Mouse (Mus musculus): Measurements from ENCODE around the gene Naa16. TPM values are rescaled to one million over a fixed set of nuclear protein-coding genes. Genes with fewer than 3 reads are reported as not detected.
A peak's percentile ranks its signal among the peaks of the same experiment; 100 is the strongest.

Gene Naa16
- total RNA-seq, 2 experiments from 2014 or later = 12.1 to 14.2 TPM

GRCm38 (mm10) chr14:79335613-79336012 lies 55.0 kb downstream of the Naa16 start:
- no peak for ATAC-seq (replicated peaks; ENCODE audit: low FRiP score, poor library complexity, severe bottlenecking)

DNA sequence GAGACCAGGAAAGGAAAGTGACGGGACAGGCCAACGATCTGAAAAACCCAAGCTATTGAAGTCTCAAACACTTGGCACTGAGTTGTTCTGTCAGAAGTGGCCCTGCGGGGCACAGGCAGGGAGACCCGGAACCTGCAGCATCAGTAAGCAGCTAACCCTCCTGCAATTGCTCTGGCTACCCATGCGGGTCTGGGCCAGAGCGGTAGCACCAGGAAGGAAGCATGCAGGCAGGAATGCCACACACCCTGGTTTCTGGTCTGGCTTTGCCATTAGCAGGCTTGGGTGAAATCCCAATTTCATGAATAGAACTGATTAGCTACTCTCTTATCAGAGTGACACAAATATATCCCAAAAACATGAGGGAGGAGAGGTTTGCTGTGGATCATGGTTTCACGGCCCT lies 58.6 kb downstream of the Naa16 start:
- ATAC-seq (replicated peaks; ENCODE audit: low FRiP score, poor library complexity, severe bottlenecking) = no peak

DNA sequence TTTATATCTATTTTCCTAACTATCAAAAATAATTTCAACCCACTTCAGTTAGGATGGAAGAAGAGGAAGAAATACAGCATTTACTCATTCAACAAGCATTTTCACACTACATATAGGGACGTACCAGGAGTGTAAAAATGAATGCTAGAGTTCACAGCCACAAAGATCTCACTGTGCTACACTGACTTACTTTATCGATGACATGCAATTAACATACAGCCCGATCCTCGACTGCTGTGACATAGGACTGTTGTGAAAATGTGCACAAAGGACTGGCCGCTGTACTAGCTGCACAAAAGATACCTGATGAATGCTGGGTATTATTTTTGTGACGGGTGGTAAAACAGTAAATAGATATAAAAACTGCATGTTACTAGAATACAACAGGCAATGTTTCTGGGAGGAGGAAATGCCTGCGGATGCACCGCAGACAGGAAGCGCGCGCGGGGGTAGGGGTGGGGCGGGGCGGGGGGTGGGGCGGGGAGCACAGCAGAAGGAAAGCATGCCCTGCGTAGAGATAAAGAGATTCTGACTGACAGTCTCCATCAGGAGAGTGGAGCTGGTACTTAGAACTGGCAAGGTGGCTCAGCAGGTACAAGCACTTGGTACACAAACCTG lies 59.5 kb downstream of the Naa16 start:
- ATAC-seq (replicated peaks; ENCODE audit: low FRiP score, poor library complexity, severe bottlenecking) = peak; percentile 85

DNA sequence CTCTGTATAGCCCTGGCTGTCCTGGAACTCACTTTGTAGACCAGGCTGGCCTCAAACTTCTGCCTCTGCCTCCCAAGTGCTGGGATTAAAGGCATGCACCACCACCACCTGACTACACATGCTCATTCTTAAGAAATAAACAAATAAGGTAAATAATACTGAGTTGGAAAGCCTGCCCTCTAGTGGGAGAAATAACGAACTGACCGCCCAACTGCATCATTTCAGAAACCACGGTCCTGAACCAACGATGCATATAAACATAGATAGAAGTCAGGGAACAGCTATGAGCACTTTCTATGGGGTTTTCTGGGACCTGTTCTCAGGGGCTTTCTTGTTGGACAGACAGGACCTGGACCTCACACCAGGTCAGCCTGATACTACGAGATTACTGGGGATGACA lies 63.5 kb downstream of the Naa16 start:
- peak; percentile 76; the same call in 1 of the 2 replicates for ATAC-seq (replicated peaks; ENCODE audit: low FRiP score, poor library complexity, severe bottlenecking)

GRCm38 (mm10) chr14:79324112-79324840 lies 66.3 kb downstream of the Naa16 start:
- no peak for ATAC-seq (replicated peaks; ENCODE audit: low FRiP score, poor library complexity, severe bottlenecking)

DNA sequence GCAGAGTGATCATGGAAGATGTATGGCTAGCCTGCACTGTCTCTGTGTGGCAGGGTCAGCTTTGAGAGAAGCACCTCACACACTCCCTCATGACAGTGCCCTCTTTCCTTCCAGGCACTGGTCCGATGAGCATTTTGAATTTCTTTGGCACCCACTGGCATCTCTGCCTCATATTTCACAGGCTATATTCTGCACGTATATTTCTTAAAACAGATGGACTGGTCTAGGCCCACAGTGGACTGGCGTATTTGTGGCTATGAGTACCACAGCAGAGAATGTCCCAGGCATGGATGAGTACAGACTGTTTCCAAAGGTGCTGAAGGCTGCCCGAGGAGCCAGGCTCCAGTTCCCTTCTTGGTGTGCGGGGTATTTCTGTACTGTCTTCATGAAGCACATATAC lies 68.7 kb downstream of the Naa16 start:
- ATAC-seq (replicated peaks; ENCODE audit: low FRiP score, poor library complexity, severe bottlenecking) = no peak

DNA sequence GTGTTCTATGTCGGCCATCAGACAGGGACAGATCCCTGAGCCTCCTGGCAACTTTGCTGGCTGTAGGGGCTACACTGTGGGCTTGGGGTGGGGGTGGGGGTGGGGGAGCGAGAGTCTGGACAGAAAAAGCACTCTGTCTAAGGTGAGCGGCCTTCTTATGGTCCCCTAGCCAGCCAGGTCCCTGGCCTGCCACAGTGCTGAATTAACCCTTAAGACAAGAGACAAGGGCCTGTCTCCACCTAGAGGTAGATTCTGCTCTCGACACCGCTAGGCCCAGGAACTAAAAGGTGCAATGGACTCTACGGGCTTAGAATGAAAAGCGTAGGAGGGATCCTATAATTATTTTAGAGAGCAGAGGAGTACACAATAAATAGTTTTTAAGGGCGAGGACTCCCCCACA lies 69.4 kb downstream of the Naa16 start:
- peak; percentile 92 for ATAC-seq (replicated peaks; ENCODE audit: low FRiP score, poor library complexity, severe bottlenecking)

- ATAC-seq (replicated peaks; ENCODE audit: low FRiP score, poor library complexity, severe bottlenecking) = no peak
Measured at GRCm38 (mm10) chr14:79317602-79318001, 73.0 kb downstream of the Naa16 start.

DNA sequence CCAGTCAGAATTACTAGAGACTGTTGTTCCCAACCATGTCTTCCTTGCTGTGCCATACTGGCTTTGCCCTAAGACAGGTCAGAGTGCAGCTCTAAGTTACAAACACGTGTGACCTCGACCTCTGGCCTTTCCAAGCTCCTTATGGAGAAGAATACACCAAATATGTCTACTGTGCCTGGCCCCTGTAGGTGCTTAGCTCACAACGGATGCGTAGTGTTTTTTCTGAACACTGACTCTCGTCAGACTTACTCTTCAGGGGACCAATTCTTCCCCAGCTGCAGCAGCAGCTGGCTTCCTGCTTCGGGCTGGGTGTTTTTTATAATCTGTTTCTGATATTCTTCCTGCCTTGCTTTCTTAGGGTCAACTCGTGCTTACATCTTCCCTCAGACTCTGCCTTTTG lies 74.7 kb downstream of the Naa16 start:
- no peak for ATAC-seq (replicated peaks; ENCODE audit: low FRiP score, poor library complexity, severe bottlenecking)

DNA sequence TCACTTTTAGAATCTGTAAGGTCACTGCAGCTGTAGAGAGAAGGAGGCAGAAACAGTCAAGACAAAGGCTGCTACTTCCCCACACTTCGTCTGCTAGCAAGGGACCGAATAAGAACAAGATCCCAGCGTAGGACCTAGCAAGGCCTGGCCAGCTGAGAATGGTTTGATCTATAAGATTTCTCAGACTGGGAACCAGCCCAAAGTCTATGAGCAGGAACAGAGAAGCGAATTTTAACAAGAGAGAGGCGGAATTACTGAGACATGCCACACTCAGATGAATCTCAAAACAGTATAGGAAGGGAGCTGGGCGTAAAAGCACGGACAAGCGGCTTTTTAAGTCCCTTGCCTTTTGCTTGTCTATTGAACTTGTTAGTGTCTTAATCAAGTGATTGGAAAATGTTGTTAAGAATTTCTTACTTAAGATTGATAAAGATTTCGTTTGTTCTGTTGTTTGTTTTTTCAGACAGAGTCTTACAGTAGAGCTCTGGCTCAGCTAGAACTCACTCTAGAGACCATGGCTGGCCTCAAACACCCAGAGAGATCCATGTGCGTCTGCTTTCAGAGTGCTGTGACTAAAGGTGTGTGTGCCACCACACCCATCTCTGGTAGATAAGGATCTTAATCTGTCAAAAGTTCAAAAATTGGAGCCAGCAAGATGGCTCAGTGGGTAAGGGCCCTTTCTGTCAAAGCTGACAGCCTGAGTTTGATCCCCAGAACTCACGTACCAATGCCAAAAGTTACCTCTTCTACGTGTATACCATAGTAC lies 76.2 kb downstream of the Naa16 start:
- ATAC-seq (replicated peaks; ENCODE audit: low FRiP score, poor library complexity, severe bottlenecking) = no peak

- ATAC-seq (replicated peaks; ENCODE audit: low FRiP score, poor library complexity, severe bottlenecking) = no peak
Measured at GRCm38 (mm10) chr14:79313439-79314175, 77.0 kb downstream of the Naa16 start.

GRCm38 (mm10) chr14:79312719-79313118 lies 77.9 kb downstream of the Naa16 start:
- no peak for ATAC-seq (replicated peaks; ENCODE audit: low FRiP score, poor library complexity, severe bottlenecking)

- no peak for ATAC-seq (replicated peaks; ENCODE audit: low FRiP score, poor library complexity, severe bottlenecking)
Measured at GRCm38 (mm10) chr14:79311918-79312454, 78.6 kb downstream of the Naa16 start.

- ATAC-seq (replicated peaks; ENCODE audit: low FRiP score, poor library complexity, severe bottlenecking) = no peak
Measured at GRCm38 (mm10) chr14:79309115-79309514, 81.5 kb downstream of the Naa16 start.

DNA sequence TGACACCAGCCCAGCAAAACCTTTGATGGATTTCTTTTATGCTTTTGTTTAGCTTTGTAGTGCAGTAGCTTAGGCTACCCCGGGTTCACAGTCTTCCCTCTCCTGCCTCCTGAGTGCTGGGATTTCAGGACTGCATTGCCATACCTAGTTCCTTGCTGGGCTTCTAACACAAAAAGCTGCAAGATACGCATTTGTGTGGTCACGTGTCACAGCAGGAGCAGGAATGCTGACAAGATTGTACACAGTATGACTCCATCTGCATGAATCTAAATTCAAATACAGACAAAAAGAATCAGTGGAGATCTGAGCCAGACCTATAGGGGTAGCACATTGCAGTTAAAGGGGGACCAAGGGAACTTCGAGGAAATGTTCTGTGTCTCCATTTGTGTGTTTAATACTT lies 82.2 kb downstream of the Naa16 start:
- no peak for ATAC-seq (replicated peaks; ENCODE audit: low FRiP score, poor library complexity, severe bottlenecking)

DNA sequence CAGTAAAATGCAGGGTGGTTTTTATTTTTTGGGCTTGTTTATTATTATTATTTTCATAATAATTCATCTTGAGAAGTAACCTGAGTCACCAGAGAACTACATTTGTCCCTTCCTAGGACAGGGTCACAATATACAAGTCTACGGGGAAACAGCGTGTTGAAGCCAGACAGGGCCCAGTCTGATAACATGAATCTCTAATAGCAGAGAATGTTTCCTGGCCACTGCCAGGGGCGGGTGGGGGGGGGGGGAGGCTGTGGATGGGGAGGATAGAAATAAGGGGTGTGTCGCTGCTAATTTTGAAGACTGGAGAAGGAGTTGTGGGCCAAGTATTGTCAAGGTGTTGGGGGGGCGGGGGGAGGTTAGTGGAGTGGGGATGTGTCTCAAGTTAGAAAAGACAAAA lies 82.7 kb downstream of the Naa16 start:
- ATAC-seq (replicated peaks; ENCODE audit: low FRiP score, poor library complexity, severe bottlenecking) = no peak

- peak; percentile 66 for ATAC-seq (replicated peaks; ENCODE audit: low FRiP score, poor library complexity, severe bottlenecking)
Measured at GRCm38 (mm10) chr14:79307138-79307537, 83.4 kb downstream of the Naa16 start.

DNA sequence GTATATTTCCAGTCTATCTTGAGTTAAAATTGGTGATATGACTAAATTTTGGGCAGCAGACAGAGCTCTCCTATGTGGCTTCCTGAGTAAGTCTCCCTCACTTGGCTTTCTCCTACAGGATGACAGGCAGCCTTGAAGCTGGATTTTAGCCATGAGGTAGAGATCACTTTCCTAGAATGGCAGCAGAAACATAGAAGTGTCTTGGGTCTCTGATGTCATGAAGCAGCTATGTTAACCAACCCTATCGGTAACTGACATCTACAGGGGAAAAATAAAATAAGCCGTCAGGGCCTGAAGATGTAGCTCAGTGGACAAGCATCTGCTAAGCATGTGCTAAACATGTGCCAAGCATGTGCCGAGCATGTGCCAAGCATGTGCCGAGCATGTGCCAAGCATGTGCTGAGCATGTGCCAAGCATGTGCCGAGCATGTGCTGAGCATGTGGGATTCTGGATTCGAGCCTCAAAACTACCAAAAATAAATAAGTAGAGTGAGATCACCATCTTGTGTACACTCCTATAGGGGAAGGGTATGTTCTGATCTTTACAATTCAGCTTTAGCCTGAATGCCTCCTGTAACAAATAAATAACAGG lies 85.6 kb downstream of the Naa16 start:
- ATAC-seq (replicated peaks; ENCODE audit: low FRiP score, poor library complexity, severe bottlenecking) = no peak

- ATAC-seq (replicated peaks; ENCODE audit: low FRiP score, poor library complexity, severe bottlenecking) = peak; percentile 67
Measured at GRCm38 (mm10) chr14:79303150-79303549, 87.4 kb downstream of the Naa16 start.

GRCm38 (mm10) chr14:79301466-79301875 lies 89.1 kb downstream of the Naa16 start, which contains the start of gene Rgcc:
TSS of gene Rgcc (minus strand) at chr14:79301645.
- peak; percentile 86 for ATAC-seq (replicated peaks; ENCODE audit: low FRiP score, poor library complexity, severe bottlenecking)

Measured in erythroblast, adult 5-6 weeks (primary cell).